23 mouse cellular contexts compared by ENCODE assay signal in the genomic region with DNA sequence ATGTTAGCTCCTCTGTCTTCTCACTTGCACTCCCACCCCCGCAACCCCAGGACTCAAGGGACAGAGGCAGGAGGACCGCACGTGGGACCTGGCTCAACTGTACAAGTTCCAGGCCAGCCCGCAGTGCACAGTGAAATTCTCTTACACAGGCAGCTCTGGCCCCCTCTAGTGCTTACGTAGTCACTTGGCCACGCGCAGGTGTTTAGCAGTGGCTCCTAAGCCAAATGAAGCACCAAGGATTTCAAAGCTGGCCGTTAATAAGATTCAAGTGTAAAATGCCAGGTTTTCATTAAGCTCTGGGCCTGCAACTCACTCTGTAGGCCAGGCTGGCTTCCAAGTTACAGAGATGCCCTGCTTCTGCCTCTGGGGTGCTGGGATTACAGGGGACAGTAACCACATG. TPM values are rescaled to one million over a fixed set of nuclear protein-coding genes. Genes with fewer than 3 reads are reported as not detected.
DNase-seq lines count a peak whose midpoint lies in the region; ATAC-seq and TF ChIP-seq lines count a peak whose summit lies in the region.
"Had no signal": no experiment of that assay in that cellular context is flagged by ENCODE, and none has a peak within 500 bp of the region (broad histone marks: within the 10 kb centered on the region; RNA-seq: fewer than 3 reads in every experiment).

No protein-coding gene starts in this region.

- peaks cover 35% of the 10 kb centered on the region for H3K4me1 ChIP-seq in cerebellum, adult 2 months (ENCODE audit: control insufficient read depth, insufficient read depth, low read length)
- no peaks in the 10 kb centered on the region for H3K4me1 ChIP-seq in stomach, embryonic 15.5 days
- H3K4me1 ChIP-seq: heart, embryonic 15.5 days; limb, embryonic 13.5 days; liver, embryonic 15.5 days had no signal

- no peaks in the 10 kb centered on the region for H3K27me3 ChIP-seq in cerebellum, adult 2 months (ENCODE audit: control insufficient read depth, insufficient read depth, low read length)
- H3K27me3 ChIP-seq in stomach, embryonic 15.5 days (replicated peaks), result no peaks in the 10 kb centered on the region
- H3K27me3 ChIP-seq: CH12.LX; heart, embryonic 15.5 days; limb, embryonic 13.5 days; liver, embryonic 15.5 days had no signal

- DNase-seq in cerebellum, adult 2 months, result peak; percentile 67 to 75
- no peak for DNase-seq in cerebellum, adult 11 months
- DNase-seq in left cerebral cortex, adult 2 months (ENCODE audit: extremely low spot score in 1 of 2, low spot score in 2 of 2), result no peak
- no peak for DNase-seq in left cerebral cortex, adult 11 months (ENCODE audit: low spot score)
- peak; percentile 67 for DNase-seq in cerebellum, adult 9-11 months
- DNase-seq in urinary bladder, postnatal 36 days (ENCODE audit: low spot score in 2 of 2), result no peak
- no peak for DNase-seq in MN1 (ENCODE audit: low spot score)
- DNase-seq: adrenal gland, postnatal 36 days; gastrocnemius, postnatal 10 days; heart, adult 18-20 months; kidney, postnatal 10 days; lung, postnatal 10 days; right cerebral cortex, postnatal 4 days had no signal

- intact Hi-C loops in left cerebral cortex, adult 2 months (cut with DNase I), result no loop called here

- peak overlapping the region; percentile 91 for H3K27ac ChIP-seq in cerebellum, adult 2 months (ENCODE audit: insufficient read depth, low read length)
- peak overlapping the region; percentile 84; the same call in 1 of the 2 replicates for H3K27ac ChIP-seq in left cerebral cortex, adult 2 months
- 0 out of 2 replicates have a peak overlapping the region, but pooled peaks have one; percentile 90 for H3K27ac ChIP-seq in stomach, embryonic 15.5 days
- H3K27ac ChIP-seq: heart, embryonic 15.5 days; limb, embryonic 13.5 days; liver, embryonic 15.5 days had no signal

- H3K9me3 ChIP-seq in stomach, embryonic 15.5 days, result no peaks in the 10 kb centered on the region
- H3K9me3 ChIP-seq: heart, embryonic 15.5 days; limb, embryonic 13.5 days; liver, embryonic 15.5 days had no signal

- no peak for TF ChIP-seq CTCF in cerebellum, adult 2 months (IDR thresholded peaks at IDR 0.05; ENCODE audit: borderline replicate concordance, insufficient read depth, low read depth, low read length)
- TF ChIP-seq CTCF in left cerebral cortex, adult 2 months (IDR thresholded peaks at IDR 0.05), result no peak; the same call in 1 of the 2 replicates

- peaks cover 80% of the 10 kb centered on the region for H3K36me3 ChIP-seq in stomach, embryonic 15.5 days

- ATAC-seq in stomach, embryonic 15.5 days (ENCODE audit: insufficient read depth, low FRiP score, low read depth), result no peak

- TF ChIP-seq POLR2A in cerebellum, adult 2 months (IDR thresholded peaks at IDR 0.05; ENCODE audit: borderline replicate concordance, insufficient read depth, low read length), result no peak

- 10% methylated on average over 8 of the region's 8 CpGs for WGBS in cerebellum, adult 2 months
- 90% methylated on average over 8 of the region's 8 CpGs for WGBS in stomach, embryonic 15.5 days

- H3K4me2 ChIP-seq in stomach, embryonic 15.5 days, result no peak overlapping the region
- H3K4me2 ChIP-seq: heart, embryonic 15.5 days; limb, embryonic 13.5 days; liver, embryonic 15.5 days had no signal

- H3K9ac ChIP-seq in stomach, embryonic 15.5 days, result no peak overlapping the region
- H3K9ac ChIP-seq: heart, embryonic 15.5 days; limb, embryonic 13.5 days; liver, embryonic 15.5 days had no signal

- H3K4me3 ChIP-seq in cerebellum, adult 2 months (replicated peaks; ENCODE audit: insufficient read depth, low read depth, low read length), result no peak overlapping the region
- H3K4me3 ChIP-seq in left cerebral cortex, adult 2 months, result no peak overlapping the region
- H3K4me3 ChIP-seq in stomach, embryonic 15.5 days (replicated peaks), result no peak overlapping the region
- H3K4me3 ChIP-seq: erythroblast, embryonic 14.5 days; heart, embryonic 15.5 days; limb, embryonic 13.5 days; liver, embryonic 15.5 days had no signal

RNA-seq across cellular contexts. Expression of gene Zbtb17, which starts 35.0 kb away (rescaled TPM):
- 34.7 TPM in 2 replicates for polyA plus RNA-seq in cerebellum, adult 2 months (2012; rRNA removed)
- total RNA-seq in left cerebral cortex, adult 2 months (2021), result 10 to 100 TPM; 45.3 to 46.4 TPM
- 27.5 and 30.9 TPM in 2 replicates for polyA plus RNA-seq in stomach, embryonic 15.5 days (2015; fragmentation: Nextera tagmentation; extraction: Ambion mirVana)

RNA-seq across cellular contexts. Expression of gene Srarp, which starts 43.5 kb away (rescaled TPM):
- 8.7 and 12.9 TPM in 2 replicates for polyA plus RNA-seq in cerebellum, adult 2 months (2012; rRNA removed)
- total RNA-seq in left cerebral cortex, adult 2 months (2021), result 1 to 10 TPM; 3.8 to 4.2 TPM
- polyA plus RNA-seq in stomach, embryonic 15.5 days (2015; fragmentation: Nextera tagmentation; extraction: Ambion mirVana), result not detected in 2 replicates
- total RNA-seq: adrenal gland, postnatal 36 days; CH12.LX; gastrocnemius, postnatal 10 days; hematopoietic stem cell, adult 5-6 weeks; megakaryocyte-erythroid progenitor cell, adult 5-6 weeks had no signal
- polyA plus RNA-seq: embryonic facial prominence, embryonic 11.5 days; erythroblast, embryonic 14.5 days; heart, embryonic 15.5 days; intestine, embryonic 14.5 days; limb, embryonic 13.5 days; liver, embryonic 15.5 days had no signal

RNA-seq across cellular contexts. Expression of gene Hspb7, which starts 58.8 kb away (rescaled TPM):
- polyA plus RNA-seq in cerebellum, adult 2 months (2012; rRNA removed), result 0.10 and 0.16 TPM in 2 replicates
- total RNA-seq in left cerebral cortex, adult 2 months (2021), result under 1 TPM; 0.40 to 0.57 TPM
- polyA plus RNA-seq in stomach, embryonic 15.5 days (2015; fragmentation: Nextera tagmentation; extraction: Ambion mirVana), result 2.4 and 2.8 TPM in 2 replicates
- total RNA-seq: megakaryocyte-erythroid progenitor cell, adult 5-6 weeks had no signal
- polyA plus RNA-seq: erythroblast, embryonic 14.5 days had no signal

RNA-seq across cellular contexts. Expression of gene Spen, which starts 59.0 kb away (rescaled TPM):
- 16.6 and 18.6 TPM in 2 replicates for polyA plus RNA-seq in cerebellum, adult 2 months (2012; rRNA removed)
- total RNA-seq in left cerebral cortex, adult 2 months (2021), result 10 to 100 TPM; 68.0 to 73.2 TPM
- polyA plus RNA-seq in stomach, embryonic 15.5 days (2015; fragmentation: Nextera tagmentation; extraction: Ambion mirVana), result 8.4 and 10.4 TPM in 2 replicates

Comparison
In these comparisons a context has a peak if more than half of its experiments do, and no peak if none do; other contexts are left out.
1. DNase-seq: peak in cerebellum, adult 2 months (2 of 2) and cerebellum, adult 9-11 months (single experiment); none in cerebellum, adult 11 months (single experiment), left cerebral cortex, adult 2 months (0 of 2), left cerebral cortex, adult 11 months (single experiment), urinary bladder, postnatal 36 days (0 of 2) and MN1 (single experiment).
2. Peak in every context shown above with its lines, with median percentiles within 50 percentile points of each other: H3K27ac ChIP-seq.